Comparison of ENCODE assay signal across 27 mouse cellular contexts in genomic region chr19:15943117-15943423, GRCm38 (mm10).
"Had no signal": no experiment of that assay in that cellular context is flagged by ENCODE, and none has a peak within 500 bp of the region (broad histone marks: within the 10 kb centered on the region; RNA-seq: fewer than 3 reads in every experiment).

No protein-coding gene starts in this region.

- ATAC-seq: hindbrain, embryonic 16.5 days; inflammation-experienced regulatory T-cells, adult 6 months; intestine, embryonic 15.5 days; intestine, postnatal 0 days; liver, embryonic 12.5 days had no signal

- H3K9me3 ChIP-seq: heart, embryonic 10.5 days; hindbrain, embryonic 10.5 days; hindbrain, embryonic 12.5 days; intestine, embryonic 15.5 days; limb, embryonic 13.5 days; limb, embryonic 15.5 days; liver, embryonic 12.5 days had no signal

- H3K4me2 ChIP-seq: heart, embryonic 12.5 days; hindbrain, embryonic 12.5 days; hindbrain, embryonic 14.5 days; intestine, embryonic 15.5 days; limb, embryonic 13.5 days; limb, embryonic 15.5 days; liver, embryonic 12.5 days had no signal

- H3K9ac ChIP-seq: heart, embryonic 12.5 days; hindbrain, embryonic 12.5 days; hindbrain, embryonic 14.5 days; intestine, embryonic 15.5 days; limb, embryonic 13.5 days; limb, embryonic 15.5 days; liver, embryonic 12.5 days; liver, embryonic 14.5 days had no signal

- H3K4me1 ChIP-seq: heart, embryonic 10.5 days; heart, embryonic 12.5 days; hindbrain, embryonic 12.5 days; intestine, embryonic 15.5 days; limb, embryonic 13.5 days; liver, embryonic 12.5 days had no signal

- H3K36me3 ChIP-seq: heart, embryonic 10.5 days; heart, embryonic 12.5 days; hindbrain, embryonic 10.5 days; hindbrain, embryonic 12.5 days; intestine, embryonic 15.5 days; limb, embryonic 13.5 days; limb, embryonic 15.5 days; liver, embryonic 12.5 days had no signal

- H3K4me3 ChIP-seq: gastrocnemius, adult 2 months; heart, adult 2 months; heart, embryonic 10.5 days; heart, embryonic 12.5 days; hindbrain, embryonic 10.5 days; hindbrain, embryonic 12.5 days; intestine, embryonic 15.5 days; layer of hippocampus, adult 2 months; limb, embryonic 13.5 days; limb, embryonic 15.5 days; liver, embryonic 12.5 days had no signal

- H3K27ac ChIP-seq: gastrocnemius, adult 2 months; heart, adult 2 months; heart, embryonic 10.5 days; hindbrain, embryonic 10.5 days; hindbrain, embryonic 12.5 days; hindbrain, embryonic 14.5 days; intestine, embryonic 15.5 days; layer of hippocampus, adult 2 months; limb, embryonic 13.5 days; limb, embryonic 15.5 days; liver, embryonic 12.5 days; liver, embryonic 14.5 days had no signal

- DNase-seq: gastrocnemius, adult 2 months; gastrocnemius, postnatal 10 days; gastrocnemius, postnatal 25 days; heart, adult 2 months; heart, postnatal 10 days; heart, postnatal 4 days; kidney, adult 18-20 months; kidney, adult 8-10 months; kidney, postnatal 10 days; kidney, postnatal 25 days; kidney, postnatal 4 days; layer of hippocampus, postnatal 36 days; left cerebral cortex, postnatal 4 days had no signal

- H3K27me3 ChIP-seq: heart, embryonic 12.5 days; hindbrain, embryonic 12.5 days; intestine, embryonic 15.5 days; limb, embryonic 13.5 days; limb, embryonic 15.5 days; liver, embryonic 12.5 days had no signal
